Mouse (Mus musculus) ovary, postnatal 10 days (tissue): ENCODE measurements around the gene Klhdc7b.

Experiments
- DNase-seq: peaks from one replicate; pipeline ENCODE4 v3.0.0; 2022; ENCODE audit warnings: low spot score

The Klhdc7b gene

GRCm38 (mm10) chr15:89374801-89375534 is 9.7 kb upstream of the Klhdc7b start:
- no peak for DNase-seq

GRCm38 (mm10) chr15:89376040-89376439 is 8.7 kb upstream of the Klhdc7b start:
- DNase-seq, result no peak

DNA sequence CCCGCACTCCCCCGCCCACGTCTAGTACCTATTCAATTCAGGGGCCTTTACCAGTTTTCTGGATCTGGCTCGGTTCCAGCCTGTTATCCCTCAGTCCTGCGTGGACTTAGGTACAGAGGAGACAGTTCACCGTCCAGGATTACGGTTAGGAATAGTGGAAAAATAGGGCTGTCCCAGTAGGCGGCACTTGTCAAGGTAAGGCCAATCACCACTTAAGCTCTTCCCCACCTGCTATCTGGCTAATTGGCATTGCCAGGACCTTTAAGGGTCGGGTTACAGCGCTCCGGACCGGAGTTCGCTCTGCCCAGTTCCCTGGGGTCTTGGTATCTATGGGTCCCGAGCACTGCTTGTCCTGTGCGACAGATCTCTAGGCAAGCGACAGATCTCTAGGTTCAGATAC is 7.8 kb upstream of the Klhdc7b start, which contains the start of gene Tymp:
Gene Tymp, minus strand, starts transcription at position 83 of the 400 bp plus-strand sequence.
- no peak for DNase-seq

DNA sequence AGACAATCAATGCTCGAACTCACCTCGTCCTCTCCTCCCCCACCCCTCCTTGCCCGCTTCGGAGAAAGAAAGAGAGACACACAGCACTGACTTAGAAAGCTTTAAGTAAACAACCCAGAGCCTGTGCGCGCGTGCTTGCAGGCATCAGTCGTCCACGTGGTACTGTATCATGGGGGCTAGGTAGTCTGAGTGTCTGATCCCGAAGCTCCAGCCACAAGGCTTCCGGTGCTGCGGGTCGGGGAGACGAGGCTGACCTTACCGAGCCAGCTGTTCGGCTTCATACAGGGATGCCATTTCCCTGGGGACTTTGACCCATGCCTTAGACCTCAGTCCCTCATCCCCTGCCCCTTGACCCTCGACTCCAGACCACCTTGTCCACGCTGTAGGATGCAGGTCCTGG is 7.4 kb upstream of the Klhdc7b start:
- no peak for DNase-seq

- no peak for DNase-seq
Measured at GRCm38 (mm10) chr15:89377938-89378828, 6.5 kb upstream of the Klhdc7b start.

DNA sequence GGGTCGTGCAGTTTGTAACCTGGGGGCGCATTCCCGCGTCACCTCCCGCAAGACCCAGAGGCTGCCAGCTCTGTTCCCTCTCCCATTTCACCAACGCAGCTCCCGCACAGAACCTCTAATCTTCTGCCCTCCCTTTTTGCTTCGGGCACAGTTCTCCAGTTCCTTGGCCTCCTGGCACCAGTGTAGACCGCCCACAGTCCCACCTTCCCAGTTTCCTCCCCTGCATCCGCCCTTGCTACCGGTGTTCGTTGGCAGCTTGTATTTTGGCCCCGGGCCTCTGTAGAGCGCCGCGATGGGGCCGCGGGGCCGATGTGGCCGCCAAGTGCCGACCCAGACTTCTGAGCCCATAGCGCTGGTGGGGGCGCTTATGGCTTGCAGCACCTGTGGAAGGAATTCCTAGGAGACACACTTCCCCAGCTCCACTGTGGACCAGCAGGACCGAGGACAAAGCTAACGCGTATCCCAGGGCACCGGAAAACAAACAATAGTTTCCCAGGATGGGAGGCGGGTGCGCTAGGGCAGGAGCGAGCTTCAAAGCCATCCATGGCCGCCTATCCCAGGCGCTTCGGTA is 5.8 kb upstream of the Klhdc7b start, which contains the start of gene Odf3b:
Gene Odf3b, minus strand, starts transcription at position 452 of the 571 bp plus-strand sequence.
- DNase-seq, result no peak

DNA sequence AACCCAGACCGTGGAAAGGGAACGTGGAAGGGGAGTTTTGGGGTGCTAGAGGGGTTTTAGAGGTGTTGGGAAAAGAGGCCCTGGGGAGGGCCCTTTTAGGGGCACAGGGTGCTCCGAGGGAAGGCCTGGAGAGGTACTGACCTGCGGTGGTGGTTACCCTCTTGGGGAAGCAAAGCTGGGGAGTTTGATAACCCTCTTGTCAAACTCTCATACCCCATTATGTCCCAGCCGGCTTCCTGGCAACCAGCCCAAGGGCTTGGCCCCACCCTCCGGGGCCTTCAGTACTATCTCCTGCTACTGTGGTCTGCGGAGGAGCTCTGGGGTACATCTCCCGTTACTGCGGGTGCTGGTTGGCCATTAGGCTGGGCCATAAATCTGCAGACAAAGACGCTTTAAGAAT is 5.3 kb upstream of the Klhdc7b start:
- DNase-seq, result no peak

DNA sequence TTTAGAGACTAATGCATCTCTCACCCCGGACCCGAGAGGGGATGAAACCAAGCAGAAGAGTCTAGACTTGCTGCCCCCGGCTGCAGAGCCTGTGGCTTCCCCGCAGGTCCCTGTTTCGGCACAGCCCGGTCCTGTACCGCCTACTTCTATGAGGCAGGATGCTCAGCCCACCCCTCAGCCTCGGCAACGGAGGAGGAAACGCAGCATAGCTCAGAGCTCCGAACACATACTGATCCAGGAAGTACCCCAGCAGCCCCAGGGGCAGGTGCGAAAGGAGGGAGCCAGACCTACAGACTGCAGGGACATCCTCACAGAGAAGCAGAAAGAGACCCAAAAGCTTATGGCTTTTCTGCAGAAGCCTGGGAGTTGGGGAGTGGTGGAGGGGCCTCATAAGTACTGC is 2.4 kb downstream of the Klhdc7b start:
- DNase-seq, result no peak

DNA sequence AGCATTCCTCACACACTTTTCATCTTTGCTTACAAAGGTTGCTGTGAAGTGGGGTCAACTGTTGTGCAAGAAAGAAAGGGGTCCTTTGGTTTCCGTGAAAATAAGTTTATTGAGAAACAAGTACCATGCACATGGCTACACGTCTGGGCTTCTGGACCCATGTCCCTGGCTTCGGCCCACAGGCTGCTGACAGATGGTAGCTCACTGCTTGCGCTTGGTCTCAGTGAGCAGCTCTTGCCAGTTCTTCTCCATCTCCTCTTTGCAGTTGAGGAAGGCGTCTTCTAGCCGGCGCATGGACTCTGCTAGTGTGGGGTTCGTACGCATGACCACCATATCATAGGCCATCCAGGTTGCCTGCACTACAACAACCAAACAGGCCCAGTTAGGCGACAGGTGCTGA is 5.4 kb downstream of the Klhdc7b start:
- DNase-seq, result no peak

DNA sequence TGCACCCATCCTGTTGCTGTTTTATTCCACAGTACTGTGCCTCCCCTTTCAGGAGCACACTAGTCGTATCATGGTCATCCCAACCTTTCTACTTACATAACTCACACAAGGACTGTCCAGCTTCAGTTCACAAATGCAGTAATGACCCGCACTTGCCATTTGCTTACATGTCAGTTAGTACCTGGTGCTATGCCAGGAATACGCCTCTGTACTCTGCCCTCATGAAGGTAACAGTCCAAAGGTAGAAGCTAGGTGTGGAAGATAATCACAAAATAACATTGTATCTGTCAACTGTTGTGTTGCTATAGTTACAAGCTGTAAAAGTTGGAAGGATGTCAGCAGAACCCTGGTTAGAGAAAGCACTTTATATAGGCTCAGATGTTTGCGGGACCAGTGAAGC is 12.2 kb downstream of the Klhdc7b start:
- no peak for DNase-seq

DNA sequence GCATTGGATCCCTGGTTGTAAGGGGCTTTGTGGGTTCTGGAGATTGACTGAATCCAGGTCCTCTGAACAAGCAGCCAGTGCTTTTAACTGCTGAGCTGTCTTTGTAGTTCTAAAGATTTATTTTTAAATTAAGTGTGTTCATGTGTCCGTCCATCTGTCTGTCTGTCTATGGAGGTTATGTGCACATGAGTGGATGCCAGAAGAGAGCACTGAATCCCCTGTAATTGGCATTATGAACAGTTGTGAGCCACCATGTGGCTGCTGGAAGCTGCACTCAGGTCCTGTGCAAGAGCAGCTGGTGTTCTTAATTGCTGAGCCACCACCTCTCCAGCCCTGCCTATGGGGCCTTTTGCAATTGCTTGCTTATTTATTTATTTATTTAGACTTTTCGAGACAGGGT is 13.4 kb downstream of the Klhdc7b start:
- no peak for DNase-seq

- no peak for DNase-seq
Measured at GRCm38 (mm10) chr15:89399716-89400115, 15.0 kb downstream of the Klhdc7b start.

- no peak for DNase-seq
Measured at GRCm38 (mm10) chr15:89402471-89402870, 17.8 kb downstream of the Klhdc7b start.

DNA sequence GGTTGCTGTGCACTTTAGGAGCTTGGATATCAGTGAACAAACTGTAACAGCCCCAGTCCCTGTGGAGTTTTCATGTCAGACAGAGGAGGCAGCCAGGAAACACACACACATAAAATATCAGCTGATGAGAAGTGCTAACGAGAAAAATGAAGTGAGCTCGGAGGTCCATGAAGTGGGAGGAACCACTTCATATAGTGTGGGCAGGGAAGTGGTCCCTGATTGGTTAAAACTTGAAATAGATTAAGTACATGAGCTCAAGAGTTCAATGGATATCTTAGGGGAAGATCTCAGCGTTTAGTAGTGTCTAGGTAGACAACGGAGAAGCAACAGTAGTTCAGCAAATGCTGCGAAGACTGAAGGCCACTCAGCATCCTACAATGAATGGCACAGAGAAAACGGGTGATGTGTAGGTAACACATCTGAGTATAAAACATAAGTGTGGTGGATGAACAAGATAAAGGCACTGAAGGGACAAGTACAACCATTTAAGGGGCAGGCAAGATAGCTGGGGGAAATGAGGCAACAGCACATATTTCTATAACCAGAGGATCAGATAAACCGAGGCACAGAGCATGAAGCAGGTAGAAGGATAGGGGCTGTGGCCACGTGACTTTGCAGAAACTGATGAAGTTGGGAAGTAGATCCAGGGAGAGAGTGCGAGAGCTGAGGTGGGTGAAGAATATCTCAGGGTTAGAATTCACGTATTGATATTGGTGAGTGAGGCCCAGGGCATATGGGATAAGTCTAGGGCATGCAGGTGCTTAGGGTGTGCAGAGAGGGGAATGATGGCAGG is 20.3 kb downstream of the Klhdc7b start:
- no peak for DNase-seq

- DNase-seq, result no peak
Measured at GRCm38 (mm10) chr15:89406691-89407090, 22.0 kb downstream of the Klhdc7b start.

- no peak for DNase-seq
Measured at GRCm38 (mm10) chr15:89410118-89410517, 25.4 kb downstream of the Klhdc7b start, which contains the start of gene Syce3. TSS of gene Syce3 (minus strand) at chr15:89410503.

DNA sequence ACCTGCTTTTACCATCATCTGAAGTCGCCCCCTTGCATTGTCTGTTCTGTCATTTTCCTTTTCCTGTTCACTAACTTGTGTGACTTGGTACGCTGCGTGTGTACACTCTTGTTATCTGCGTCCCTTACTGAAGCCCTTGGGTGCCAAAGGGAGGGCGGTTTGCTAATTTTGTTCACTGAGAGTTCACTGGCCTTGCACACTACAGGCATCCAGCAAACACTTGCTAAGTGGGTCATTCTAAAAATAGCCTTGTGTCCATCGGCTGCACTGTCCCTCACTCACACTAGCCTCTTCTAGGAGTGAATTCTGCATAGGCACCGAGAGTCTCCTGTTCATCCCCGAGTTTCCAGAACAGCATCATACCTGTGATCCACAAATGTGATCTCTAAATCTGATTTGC is 30.6 kb downstream of the Klhdc7b start:
- DNase-seq, result no peak

DNA sequence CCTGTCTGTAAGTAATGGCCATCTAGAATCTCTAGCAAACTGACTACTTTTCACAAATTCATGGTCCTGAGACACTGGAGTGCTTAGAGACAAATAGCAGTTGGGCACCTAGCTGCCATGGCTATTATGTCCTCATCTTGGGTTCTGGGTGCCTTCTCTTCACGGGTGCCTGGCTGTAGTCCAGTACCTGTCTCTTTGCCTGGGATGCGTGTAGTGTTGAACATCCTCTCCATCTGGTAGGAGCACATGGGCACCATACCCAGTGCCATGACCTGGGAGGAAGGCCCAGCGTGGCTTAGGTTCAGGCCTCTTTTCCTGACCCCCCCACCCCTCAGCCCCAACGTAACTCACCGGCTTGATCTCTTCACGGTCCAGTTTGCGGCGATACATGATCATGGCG is 37.2 kb downstream of the Klhdc7b start:
- no peak for DNase-seq

- no peak for DNase-seq
Measured at GRCm38 (mm10) chr15:89424621-89425020, 39.9 kb downstream of the Klhdc7b start.

- DNase-seq, result no peak
Measured at GRCm38 (mm10) chr15:89425711-89426121, 41.0 kb downstream of the Klhdc7b start, which contains the start of gene Cpt1b. TSS of gene Cpt1b (minus strand) at chr15:89425863.

- DNase-seq, result no peak
Measured at GRCm38 (mm10) chr15:89426716-89427115, 42.0 kb downstream of the Klhdc7b start.
